Mouse (Mus musculus) adrenal gland (tissue): ENCODE results near the gene Ndufs1.
"Not testable (repeated sequence)": the region's sequence is repeated elsewhere in the genome, so short reads cannot be mapped to it uniquely, and the experiment has no call there.

Experiments used
- intact Hi-C: fragments of 180-260 bp; cut with DNase I; formaldehyde crosslinking; loops from one replicate; pipeline ENCODE4 v1.15.1; 2025

Ndufs1 gene

GRCm38 (mm10) chr1:63188536-63188935, 11.9 kb upstream of the Ndufs1 start:
- intact Hi-C loops = no loop called here

- intact Hi-C loops = not testable (repeated sequence)
Observed at GRCm38 (mm10) chr1:63185430-63185829, 8.8 kb upstream of the Ndufs1 start.

DNA sequence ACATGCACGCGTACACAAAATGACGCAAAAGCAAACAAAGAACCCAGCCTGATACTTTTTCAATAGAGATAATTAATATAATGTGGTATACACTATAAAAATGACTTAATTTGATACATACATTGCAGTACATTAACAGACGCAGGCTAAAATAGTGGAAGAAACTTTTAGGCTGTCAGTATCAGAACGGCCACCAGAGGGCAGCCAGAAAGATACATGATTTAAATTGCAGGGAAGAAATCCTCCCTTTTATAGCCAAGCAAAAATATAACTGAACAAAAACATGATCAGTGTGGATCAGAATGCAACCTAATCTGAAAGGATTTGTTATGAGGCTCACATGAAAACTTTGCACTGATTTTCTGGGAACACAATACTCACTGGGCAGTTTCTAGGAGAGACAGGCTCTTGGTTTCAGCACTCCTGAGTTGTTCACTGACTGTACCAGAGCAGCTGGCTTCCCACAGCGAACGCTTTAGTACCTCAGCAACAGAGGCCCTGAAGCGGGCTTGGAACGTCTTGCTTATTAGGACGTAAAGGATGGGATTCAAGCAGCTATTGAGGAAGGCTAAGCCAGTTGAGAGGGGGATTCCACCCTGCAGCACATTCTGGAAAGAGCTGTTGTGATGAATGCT, 6.1 kb upstream of the Ndufs1 start:
- intact Hi-C loops = loop anchor here (5.0 kb wide), 1 partner anchor 70 kb away; no protein-coding TSS in a partner anchor

- intact Hi-C loops = loop anchor here (5.0 kb wide), 1 partner anchor 70 kb away; no protein-coding TSS in a partner anchor
Observed at GRCm38 (mm10) chr1:63182212-63182611, 5.6 kb upstream of the Ndufs1 start.

DNA sequence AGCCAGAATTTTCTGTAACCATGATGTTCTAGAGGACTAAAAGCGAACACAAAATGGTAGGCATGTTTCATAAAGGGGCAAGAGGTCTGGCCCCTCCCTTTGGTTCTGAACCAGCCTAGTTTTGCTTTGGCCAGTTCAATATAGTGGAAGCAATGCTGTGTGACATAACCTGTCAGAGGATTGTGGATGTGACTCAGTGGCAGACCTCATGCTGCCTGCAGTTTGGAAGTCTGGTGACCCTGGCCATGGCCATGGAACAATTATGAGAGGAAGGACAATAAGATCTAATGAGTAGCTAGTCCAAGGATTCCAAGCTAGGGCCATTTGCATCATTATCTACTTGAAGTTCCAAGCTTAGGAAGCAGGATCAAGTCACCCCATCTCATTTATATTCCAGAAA, 4.8 kb upstream of the Ndufs1 start:
- intact Hi-C loops = loop anchor here (5.0 kb wide), 1 partner anchor 71 kb away; no protein-coding TSS in a partner anchor

DNA sequence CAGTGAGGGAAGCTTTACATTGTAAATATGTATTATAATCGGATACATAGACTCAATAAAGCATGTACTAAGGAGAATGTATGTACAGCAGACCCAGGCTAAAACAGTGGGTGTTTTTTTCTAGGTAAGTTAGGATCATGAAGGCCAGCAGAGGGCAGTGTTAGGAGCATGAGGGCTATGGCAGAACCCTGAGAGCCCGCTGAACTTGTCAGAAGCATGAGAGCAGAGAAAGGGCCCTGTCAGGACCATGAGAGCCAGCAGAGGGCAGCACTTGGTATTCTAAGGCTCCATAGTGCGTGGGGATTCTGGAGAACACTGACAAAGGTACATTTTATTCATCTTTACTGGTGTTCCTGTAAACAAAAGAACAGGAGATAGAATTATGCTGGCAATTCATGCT, 4.4 kb upstream of the Ndufs1 start:
- intact Hi-C loops = loop anchor here (5.0 kb wide), 1 partner anchor 71 kb away; no protein-coding TSS in a partner anchor

DNA sequence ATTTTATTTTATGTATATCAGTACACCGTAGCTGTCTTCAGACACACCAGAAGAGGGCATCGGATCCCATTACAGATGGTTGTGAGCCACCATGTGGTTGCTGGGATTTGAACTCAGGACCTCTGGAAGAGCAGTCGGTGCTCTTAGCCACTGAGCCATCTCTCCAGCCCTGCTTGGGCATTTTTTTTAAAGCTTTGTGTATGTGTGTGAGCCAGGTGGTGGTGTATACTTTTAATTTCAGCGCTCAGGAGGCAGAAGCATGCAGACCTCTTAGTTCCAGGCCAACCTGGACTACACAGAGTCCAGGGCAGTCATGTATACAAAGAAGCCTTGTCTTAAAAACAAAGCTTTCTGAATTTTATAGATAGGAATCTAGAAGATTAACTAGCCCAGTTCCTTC, 3.9 kb upstream of the Ndufs1 start:
- intact Hi-C loops = loop anchor here (5.0 kb wide), 1 partner anchor 72 kb away; no protein-coding TSS in a partner anchor

GRCm38 (mm10) chr1:63180122-63180521, 3.5 kb upstream of the Ndufs1 start:
- intact Hi-C loops = loop anchor here (5.0 kb wide), 1 partner anchor 72 kb away; no protein-coding TSS in a partner anchor

- intact Hi-C loops = no loop called here
Observed at GRCm38 (mm10) chr1:63178308-63178707, 1.7 kb upstream of the Ndufs1 start.

DNA sequence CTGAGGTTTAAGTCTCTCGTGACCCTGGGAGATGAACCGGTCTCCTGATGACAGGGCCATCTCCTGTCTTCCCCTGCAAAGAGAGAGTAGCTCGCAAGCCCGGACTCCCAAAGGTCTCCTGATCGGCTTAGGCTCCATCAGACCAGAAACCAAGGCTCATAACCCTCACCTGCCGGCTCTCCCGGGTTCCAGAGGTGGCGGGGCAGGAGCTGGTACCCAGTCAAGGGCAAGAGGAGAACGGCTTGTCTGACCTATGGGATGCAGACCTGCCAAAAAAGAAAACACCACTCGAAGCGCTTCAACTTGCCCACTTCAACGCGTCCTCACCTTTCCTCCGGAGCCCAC, 402 bp downstream of the Ndufs1 start:
- intact Hi-C loops = loop anchor here (2.0 kb wide), 1 partner anchor 61 kb away; the partner anchor contains the start of gene Ino80d

DNA sequence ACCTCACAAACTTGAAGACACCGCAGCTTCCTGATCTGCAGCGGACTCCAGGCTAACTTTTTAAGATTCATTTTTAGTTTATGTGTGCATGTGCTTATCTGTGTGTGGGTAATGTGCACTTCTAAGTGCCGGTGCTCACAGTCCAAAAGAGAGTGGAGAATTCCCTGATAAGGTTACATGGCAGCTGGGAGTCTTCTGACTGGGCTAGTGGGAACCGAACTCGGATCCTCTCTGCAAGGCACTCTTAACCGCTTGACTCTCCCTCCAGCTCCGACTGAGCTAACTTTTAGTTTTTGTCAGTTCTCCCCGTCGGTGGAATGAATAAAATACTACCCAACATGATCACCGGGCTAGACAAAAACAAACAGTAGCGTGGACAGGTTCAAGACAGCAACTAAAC, 780 bp downstream of the Ndufs1 start:
- intact Hi-C loops = loop anchor here (2.0 kb wide), 1 partner anchor 61 kb away; the partner anchor contains the start of gene Ino80d

- intact Hi-C loops = no loop called here
Observed at GRCm38 (mm10) chr1:63168638-63169037, 8.0 kb downstream of the Ndufs1 start.

GRCm38 (mm10) chr1:63140231-63140630, 36.4 kb downstream of the Ndufs1 start:
- intact Hi-C loops = no loop called here

DNA sequence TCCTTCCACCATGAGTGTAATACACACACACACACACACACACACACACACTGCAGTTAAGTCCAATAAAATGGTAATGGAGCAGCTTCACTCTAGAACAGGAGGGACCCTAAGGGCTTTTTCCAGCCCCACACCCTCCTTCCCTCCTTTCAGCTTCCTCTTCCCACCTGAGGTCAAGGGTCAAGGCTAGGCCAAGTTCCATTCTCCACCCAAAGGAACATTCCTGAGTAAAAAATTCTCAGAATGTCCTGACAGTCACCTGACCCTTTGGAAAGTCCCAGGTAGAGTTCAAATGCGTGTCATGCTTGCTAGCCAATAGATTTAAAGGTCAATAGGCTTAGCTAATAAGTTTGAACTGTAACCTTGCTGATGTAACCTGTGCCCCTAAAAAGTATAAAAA, 38.0 kb downstream of the Ndufs1 start:
- intact Hi-C loops = not testable (repeated sequence)

GRCm38 (mm10) chr1:63137971-63138370, 38.7 kb downstream of the Ndufs1 start:
- intact Hi-C loops = no loop called here

GRCm38 (mm10) chr1:63134530-63134929, 42.1 kb downstream of the Ndufs1 start:
- intact Hi-C loops = no loop called here

DNA sequence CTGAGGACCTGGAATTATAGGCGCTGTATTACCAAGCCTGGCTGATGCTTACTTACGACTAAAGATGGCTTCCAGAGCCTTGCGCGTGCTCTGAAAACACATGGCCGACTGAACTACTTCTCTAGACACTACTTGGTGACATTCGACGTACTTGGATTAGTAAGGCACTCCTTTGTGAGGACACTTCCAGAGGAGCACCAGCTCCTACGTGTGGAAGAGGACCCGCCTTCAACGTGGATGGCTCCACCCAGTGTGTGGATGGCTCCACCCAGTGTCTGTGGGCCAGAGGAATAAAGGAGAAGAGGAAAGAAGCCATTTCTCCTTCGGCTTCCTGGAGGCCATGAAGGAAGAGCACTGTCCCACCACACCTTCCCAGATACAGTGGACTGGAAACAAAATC, 44.9 kb downstream of the Ndufs1 start:
- intact Hi-C loops = no loop called here

- intact Hi-C loops = no loop called here
Observed at GRCm38 (mm10) chr1:63130883-63131282, 45.8 kb downstream of the Ndufs1 start.

DNA sequence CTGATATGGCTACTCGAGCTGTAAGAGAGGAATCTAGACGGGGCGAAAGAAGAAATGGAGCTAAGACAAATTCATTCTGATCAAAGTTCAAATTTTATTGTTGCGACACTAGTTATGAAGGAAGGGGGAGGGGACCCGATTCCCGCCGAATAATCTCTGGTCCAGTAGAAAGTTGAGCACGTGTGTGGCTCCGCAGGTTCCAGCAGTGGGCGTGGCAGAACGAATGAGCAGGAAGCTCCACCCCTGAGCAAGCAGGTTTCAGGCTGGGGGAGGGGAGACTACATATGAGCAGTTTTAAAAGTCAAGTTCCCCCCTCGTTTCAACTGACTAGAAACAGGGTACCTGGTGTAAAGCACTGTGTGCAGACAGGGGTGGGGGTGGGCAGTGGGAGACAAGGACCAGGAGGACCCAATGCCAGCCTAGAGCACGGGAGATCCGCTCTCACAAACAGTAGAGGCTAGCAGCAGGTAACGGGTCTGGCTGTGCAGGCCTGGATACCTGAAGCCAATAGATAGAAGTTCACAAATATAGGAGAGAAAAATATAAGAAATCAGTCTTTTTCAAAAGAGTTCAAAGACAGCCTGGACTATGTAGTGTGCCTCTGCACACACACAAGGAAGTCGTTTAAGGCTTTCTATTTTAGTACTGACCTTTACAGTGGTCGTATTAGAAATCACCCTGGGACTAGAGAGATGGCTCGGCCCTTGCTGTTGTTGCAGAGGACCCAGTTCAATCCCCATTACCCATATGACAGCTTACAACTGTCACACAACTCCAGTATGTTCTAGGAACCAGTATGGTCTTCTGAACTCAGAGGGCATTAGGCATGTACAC, 46.6 kb downstream of the Ndufs1 start:
- intact Hi-C loops = no loop called here

DNA sequence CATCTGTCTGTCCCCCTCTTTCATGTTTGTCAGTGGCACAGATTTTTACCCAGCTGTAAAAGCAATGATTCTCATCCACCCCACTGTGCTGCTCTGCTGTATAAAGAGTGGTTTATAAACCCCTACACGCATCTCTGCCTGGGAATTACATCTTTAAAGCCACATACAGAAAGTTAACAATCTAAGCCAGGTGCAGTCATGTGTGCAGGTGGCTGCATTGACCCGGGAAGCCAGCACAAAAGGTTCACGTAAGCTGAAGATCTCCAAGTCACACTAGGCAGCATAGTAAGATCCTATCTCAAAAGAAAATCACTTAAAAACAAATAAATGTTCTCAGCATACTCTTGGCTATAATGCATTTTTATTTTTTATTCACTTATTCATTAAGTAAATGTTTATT, 47.4 kb downstream of the Ndufs1 start:
- intact Hi-C loops = no loop called here

GRCm38 (mm10) chr1:63126206-63126605, 50.4 kb downstream of the Ndufs1 start:
- intact Hi-C loops = no loop called here

DNA sequence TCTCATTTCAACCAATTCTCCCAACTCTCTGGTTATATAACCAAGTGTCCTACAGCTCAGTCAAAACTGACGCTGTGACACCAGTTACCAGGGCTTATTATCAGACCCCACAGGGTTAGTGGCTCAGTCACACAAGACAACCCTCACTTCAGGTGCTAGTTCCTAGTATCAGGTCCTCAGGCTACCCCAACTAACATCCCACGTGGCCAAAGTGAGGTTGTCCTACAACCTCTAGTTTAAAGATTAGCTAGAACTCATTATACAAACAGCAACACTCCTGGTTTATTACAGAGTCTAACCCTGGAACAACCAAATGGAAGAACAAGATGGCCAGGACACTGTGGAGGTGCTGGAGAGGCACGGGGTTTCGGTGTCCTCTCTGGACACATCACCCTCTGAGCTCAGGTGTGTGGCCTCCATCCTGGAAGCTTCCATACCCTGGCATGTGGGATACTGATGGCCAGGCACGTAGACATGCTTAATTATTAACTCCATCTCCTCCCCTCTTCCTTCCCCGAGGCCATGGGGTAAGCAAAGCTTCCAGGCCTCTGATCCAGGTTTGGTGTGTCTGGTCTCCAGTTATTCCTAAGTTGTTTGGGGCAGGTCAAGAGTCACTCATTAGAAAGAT, 52.7 kb downstream of the Ndufs1 start:
- intact Hi-C loops = no loop called here
